Mouse (Mus musculus): ENCODE measurements around the gene Cbx1.

DNA sequence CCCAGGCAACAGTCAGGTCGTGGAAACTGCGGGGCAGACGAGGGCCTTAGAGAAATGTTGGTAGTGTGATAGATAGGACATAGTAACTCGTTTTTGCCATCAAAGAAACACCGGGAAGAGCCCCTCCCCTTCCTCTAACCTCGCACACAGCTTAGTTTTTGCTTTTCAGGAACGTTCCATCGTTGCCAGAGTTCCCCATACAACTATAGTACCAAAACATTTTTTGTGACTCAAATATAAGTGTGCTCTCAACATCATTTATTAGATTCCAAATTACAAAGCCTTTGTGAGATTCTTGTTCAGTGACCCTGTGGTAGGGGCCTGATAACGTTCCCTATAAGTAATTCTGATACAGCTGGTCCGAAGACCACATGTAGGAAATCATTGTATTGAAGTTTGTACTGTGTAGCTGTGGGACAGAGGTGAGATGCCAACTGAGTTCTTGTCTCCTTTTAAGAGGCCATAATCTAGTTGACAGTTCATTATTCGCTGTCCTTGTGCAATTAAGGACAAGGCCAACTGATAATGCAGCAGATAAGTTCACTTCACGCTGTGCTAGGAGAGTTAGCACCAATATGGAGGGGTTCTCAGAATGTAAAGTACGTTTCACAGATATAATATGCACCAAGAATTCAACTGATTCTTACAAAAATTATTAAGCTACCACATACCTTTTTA is 41.8 kb downstream of the Cbx1 start:
- no peak for TF ChIP-seq CTCF (IDR thresholded peaks at IDR 0.05; ENCODE audit: control insufficient read depth, insufficient read depth, insufficient read length)
- no peak for TF ChIP-seq MYOG (IDR thresholded peaks at IDR 0.05; ENCODE audit: control insufficient read depth, extremely low read depth, insufficient read length)
- no peak for TF ChIP-seq USF1 (IDR thresholded peaks at IDR 0.05; ENCODE audit: low read depth)
- no peak for TF ChIP-seq MAX (IDR thresholded peaks at IDR 0.05)

Measured in C2C12 (cell line).